Mouse (Mus musculus) heart, adult 2 months (tissue): ENCODE results near the gene Rapgef2. TPM values are rescaled to one million over a fixed set of nuclear protein-coding genes. Genes with fewer than 3 reads are reported as not detected.

Source experiments
- DNase-seq, 2 experiments: peaks; one replicate each; pipeline ENCODE4 v3.0.0; 2021
- H3K27ac ChIP-seq: fragments of 200-600 bp; 2 replicates; pipeline ENCODE4 v1.8.1; 2022
- H3K27me3 ChIP-seq: fragments of 200-500 bp; 2 replicates; pipeline ENCODE4 v1.6.1; 2012; ENCODE audit warnings: mild to moderate bottlenecking, low read length, inconsistent platforms, mixed read lengths; ENCODE audit not compliant: control insufficient read depth, insufficient read depth
- H3K36me3 ChIP-seq: fragments of 200-500 bp; 2 replicates; pipeline ENCODE4 v1.6.1; 2012; ENCODE audit warnings: low read length, inconsistent platforms; ENCODE audit not compliant: control insufficient read depth, insufficient read depth
- H3K4me1 ChIP-seq: fragments of 200-500 bp; 2 replicates; pipeline ENCODE4 v1.6.1; 2011; ENCODE audit warnings: low read length; ENCODE audit not compliant: control insufficient read depth, insufficient read depth
- H3K4me3 ChIP-seq: fragments of 200-600 bp; 2 replicates; pipeline ENCODE4 v1.8.1; 2022
- H3K79me2 ChIP-seq: fragments of 200-500 bp; replicated peaks from 2 replicates; pipeline ENCODE4 v1.6.1; 2012; ENCODE audit warnings: mild to moderate bottlenecking, inconsistent platforms, low read length, moderate library complexity, mixed read lengths; ENCODE audit not compliant: control insufficient read depth, insufficient read depth
- H3K9ac ChIP-seq: fragments of 200-500 bp; 2 replicates; pipeline ENCODE4 v1.6.1; 2012; ENCODE audit warnings: low read depth, mild to moderate bottlenecking, control low read depth, inconsistent platforms, low read length, mixed read lengths
- CTCF ChIP-seq: fragments of 200-600 bp; IDR thresholded peaks from 2 replicates; pipeline ENCODE4 v1.8.1; 2022; ENCODE audit warnings: antibody characterized with exemption, mild to moderate bottlenecking, moderate library complexity
- EP300 ChIP-seq: fragments of 200-500 bp; IDR thresholded peaks from 2 replicates; pipeline ENCODE4 v1.6.1; 2011; ENCODE audit warnings: low read depth, low read length, control low read depth; ENCODE audit not compliant: insufficient read depth
- POLR2A ChIP-seq: fragments of 200-500 bp; IDR thresholded peaks from 2 replicates; pipeline ENCODE4 v1.6.1; 2011; ENCODE audit warnings: mild to moderate bottlenecking, low read depth, low read length, control low read depth; ENCODE audit not compliant: insufficient read depth
- WGBS: fragments of 180-500 bp; shearing (Covaris S2); methylation state at CpG from one replicate; pipeline ENCODE4 v1.1.7; 2018; 5-methylcytosine and 5-hydroxymethylcytosine counted together
- intact Hi-C: fragments of 180-260 bp; cut with DNase I; formaldehyde crosslinking; loops from one replicate; pipeline ENCODE4 v1.15.1; 2025
- polyA plus RNA-seq: library from polyadenylated mRNA; depleted of rRNA; stranded (reverse); fragments of >200 nt; gene quantifications from 2 replicates; pipeline ENCODE4 v1.2.3, GENCODE M21; 2012
- total RNA-seq, 2 experiments: library from RNA; stranded (reverse); gene quantifications; 2 replicates each; pipeline ENCODE4 v1.2.3; 2021

Rapgef2 gene
- total and polyA plus RNA-seq, 3 experiments = 10.6 to 36.2 (median 31.7) TPM

GRCm38 (mm10) chr3:79144672-79145406 is 141.5 kb downstream of the Rapgef2 start:
- intact Hi-C loops = loop anchor here (2.0 to 5.0 kb wide), 4 partner anchors 14 to 52 kb away; no protein-coding TSS in a partner anchor
- peaks cover 25% of the 10 kb centered on the region for H3K4me1 ChIP-seq
- 17% methylated on average over 13 of the region's 13 CpGs for WGBS
- H3K27me3 ChIP-seq = no peaks in the 10 kb centered on the region
- TF ChIP-seq EP300 (no peak), CTCF (no peak), POLR2A (no peak)
- H3K27ac ChIP-seq = peak overlapping the region; percentile 70
- DNase-seq = no peak
- peaks cover 10% of the 10 kb centered on the region for H3K79me2 ChIP-seq
- peaks cover 36% of the 10 kb centered on the region for H3K36me3 ChIP-seq
- H3K9ac ChIP-seq = peak overlapping the region; percentile 68
- H3K4me3 ChIP-seq = peak overlapping the region; percentile 29

- Histone ChIP-seq H3K79me2 (peaks cover 10% of the 10 kb centered on the region), H3K27ac (peak overlapping the region; percentile 70), H3K27me3 (no peaks in the 10 kb centered on the region), H3K4me1 (peaks cover 27% of the 10 kb centered on the region), H3K4me3 (no peak overlapping the region), H3K36me3 (peaks cover 41% of the 10 kb centered on the region), H3K9ac (no peak overlapping the region)
- intact Hi-C loops = loop anchor here (2.0 to 5.0 kb wide), 3 partner anchors 15 to 53 kb away; no protein-coding TSS in a partner anchor
- TF ChIP-seq EP300 = no peak
- TF ChIP-seq POLR2A = no peak
- TF ChIP-seq CTCF = no peak
- no peak for DNase-seq
- 32% methylated on average over 6 of the region's 6 CpGs for WGBS
These were observed 142.2 kb downstream of the Rapgef2 start for GRCm38 (mm10) chr3:79144085-79144484.

- H3K4me3 ChIP-seq = no peak overlapping the region
- peak overlapping the region; percentile 50 for H3K27ac ChIP-seq
- 16% methylated on average over 3 of the region's 3 CpGs for WGBS
- DNase-seq = no peak
- peaks cover 25% of the 10 kb centered on the region for H3K36me3 ChIP-seq
- H3K4me1 ChIP-seq = peaks cover 15% of the 10 kb centered on the region
- no peaks in the 10 kb centered on the region for H3K27me3 ChIP-seq
- no peak overlapping the region for H3K9ac ChIP-seq
- intact Hi-C loops = no loop called here
- TF ChIP-seq CTCF (no peak), POLR2A (no peak), EP300 (no peak)
- H3K79me2 ChIP-seq = peaks cover 5% of the 10 kb centered on the region
These were observed 147.1 kb downstream of the Rapgef2 start for GRCm38 (mm10) chr3:79139245-79139644.

GRCm38 (mm10) chr3:79138601-79139000 is 147.7 kb downstream of the Rapgef2 start:
- Histone ChIP-seq H3K27me3 (no peaks in the 10 kb centered on the region), H3K4me1 (peaks cover 15% of the 10 kb centered on the region), H3K4me3 (no peak overlapping the region), H3K27ac (peak overlapping the region; percentile 50), H3K36me3 (peaks cover 23% of the 10 kb centered on the region), H3K9ac (no peak overlapping the region), H3K79me2 (peaks cover 5% of the 10 kb centered on the region)
- intact Hi-C loops = no loop called here
- TF ChIP-seq EP300 = no peak
- TF ChIP-seq POLR2A = no peak
- no peak for DNase-seq

- DNase-seq = no peak
- intact Hi-C loops = no loop called here
- Histone ChIP-seq H3K4me1 (peaks cover 14% of the 10 kb centered on the region), H3K27ac (no peak overlapping the region; the same call in 1 of the 2 replicates), H3K36me3 (peaks cover 28% of the 10 kb centered on the region), H3K4me3 (no peak overlapping the region), H3K27me3 (no peaks in the 10 kb centered on the region), H3K79me2 (peaks cover 4% of the 10 kb centered on the region; the same call in 1 of the 2 replicates), H3K9ac (no peak overlapping the region)
- TF ChIP-seq CTCF = no peak
- no peak for TF ChIP-seq POLR2A
- no peak for TF ChIP-seq EP300
- WGBS = 72% methylated on average over 3 of the region's 3 CpGs
These were observed 155.3 kb downstream of the Rapgef2 start for GRCm38 (mm10) chr3:79130991-79131390.

- TF ChIP-seq EP300 (no peak), POLR2A (no peak), CTCF (no peak)
- peaks cover 14% of the 10 kb centered on the region for H3K4me1 ChIP-seq
- DNase-seq = no peak
- intact Hi-C loops = loop anchor here (2.0 kb wide), 2 partner anchors 16 to 50 kb away; no protein-coding TSS in a partner anchor
- WGBS = 44% methylated on average over 6 of the region's 6 CpGs
- peaks cover 26% of the 10 kb centered on the region for H3K36me3 ChIP-seq
- peaks cover 4% of the 10 kb centered on the region; the same call in 1 of the 2 replicates for H3K79me2 ChIP-seq
- H3K27ac ChIP-seq = peak overlapping the region; percentile 50; the same call in 1 of the 2 replicates
- no peak overlapping the region for H3K9ac ChIP-seq
- H3K27me3 ChIP-seq = no peaks in the 10 kb centered on the region
- no peak overlapping the region for H3K4me3 ChIP-seq
These were observed 157.2 kb downstream of the Rapgef2 start for GRCm38 (mm10) chr3:79129044-79129600.
